Mouse (Mus musculus): ENCODE results near the gene Ildr1. TPM values are rescaled to one million over a fixed set of nuclear protein-coding genes. Genes with fewer than 3 reads are reported as not detected.

Gene Ildr1
- polyA plus RNA-seq (2015; fragmentation: Nextera tagmentation; extraction: Ambion mirVana) = 31.1 and 36.6 TPM in 2 replicates

GRCm38 (mm10) chr16:36693818-36694413 lies at the start of gene Ildr1:
Gene Ildr1 (plus strand): TSS chr16:36693978.

GRCm38 (mm10) chr16:36665782-36666181 lies 28.0 kb upstream of the Ildr1 start, which contains the start of gene Cd86:
Gene Cd86 (minus strand): TSS chr16:36666081.

Other genes starting within 250 kb of the Ildr1 start
- gene Stfa3, start 238.6 kb upstream of the Ildr1 start, polyA plus RNA-seq (2015; fragmentation: Nextera tagmentation; extraction: Ambion mirVana) = 1.9 and 21.6 TPM in 2 replicates
- gene Casr, start 131.8 kb upstream of the Ildr1 start, polyA plus RNA-seq (2015; fragmentation: Nextera tagmentation; extraction: Ambion mirVana) = not detected in 2 replicates
- gene Cd86, start 27.9 kb upstream of the Ildr1 start, polyA plus RNA-seq (2015; fragmentation: Nextera tagmentation; extraction: Ambion mirVana) = 1.6 and 3.7 TPM in 2 replicates
- 0.93 and 1.4 TPM in 2 replicates for gene Slc15a2, start 91.0 kb downstream of the Ildr1 start, polyA plus RNA-seq (2015; fragmentation: Nextera tagmentation; extraction: Ambion mirVana)
- gene Iqcb1, start 134.4 kb downstream of the Ildr1 start, polyA plus RNA-seq (2015; fragmentation: Nextera tagmentation; extraction: Ambion mirVana) = 22.8 and 23.9 TPM in 2 replicates
- 5.2 and 5.9 TPM in 2 replicates for gene Eaf2, start 181.0 kb downstream of the Ildr1 start, polyA plus RNA-seq (2015; fragmentation: Nextera tagmentation; extraction: Ambion mirVana)
- 70.4 and 80.9 TPM in 2 replicates for gene Golgb1, start 181.2 kb downstream of the Ildr1 start, polyA plus RNA-seq (2015; fragmentation: Nextera tagmentation; extraction: Ambion mirVana)
- 7.1 and 15.3 TPM in 2 replicates for gene Hcls1, start 241.0 kb downstream of the Ildr1 start, polyA plus RNA-seq (2015; fragmentation: Nextera tagmentation; extraction: Ambion mirVana)

All from urinary bladder, postnatal 0 days (tissue).